8 mouse cellular contexts compared by ENCODE assay signal in genomic region chr12:71309581-71310067, GRCm38 (mm10). TPM values are rescaled to one million over a fixed set of nuclear protein-coding genes. Genes with fewer than 3 reads are reported as not detected.
A peak's percentile ranks its signal among the peaks of the same experiment; 100 is the strongest.
DNase-seq lines count a peak whose midpoint lies in the region; ATAC-seq and TF ChIP-seq lines count a peak whose summit lies in the region.

Gene Dact1 (plus strand): TSS chr12:71309884.

- H3K79me2 ChIP-seq in heart, adult 2 months (replicated peaks; ENCODE audit: control insufficient read depth, insufficient read depth, low read length) = no peaks in the 10 kb centered on the region

- DNase-seq in layer of hippocampus, adult 11-12 months (ENCODE audit: low spot score) = peak; percentile 46
- DNase-seq in layer of hippocampus, adult 9-10 months (ENCODE audit: low spot score) = no peak
- DNase-seq in embryonic facial prominence, embryonic 10.5 days (ENCODE audit: low spot score) = peak; percentile 94
- peak; percentile 81 to 83 for DNase-seq in heart, adult 2 months
- peak; percentile 71 for DNase-seq in kidney, adult 2 months
- DNase-seq in stomach, postnatal 0 days (ENCODE audit: low spot score) = peak; percentile 76

- H3K9ac ChIP-seq in heart, adult 2 months (ENCODE audit: low read depth, low read length) = peak within 1 kb of the TSS; percentile 82
- H3K9ac ChIP-seq in limb, embryonic 15.5 days = peak within 1 kb of the TSS; percentile 82
- H3K9ac ChIP-seq in midbrain, embryonic 16.5 days (ENCODE audit: low read depth, low read length) = peak within 1 kb of the TSS; percentile 94
- H3K9ac ChIP-seq in stomach, postnatal 0 days (ENCODE audit: low read length) = peak within 1 kb of the TSS; percentile 82

- peak; percentile 66; the same call in 1 of the 2 replicates for ATAC-seq in limb, embryonic 15.5 days (ENCODE audit: insufficient number of reproducible peaks, low FRiP score, low TSS enrichment, low read depth)
- ATAC-seq in midbrain, embryonic 16.5 days = peak; percentile 90
- ATAC-seq in stomach, postnatal 0 days (ENCODE audit: low FRiP score, low TSS enrichment) = peak; percentile 88

- no peaks in the 10 kb centered on the region; the same call in 1 of the 2 replicates for H3K27me3 ChIP-seq in embryonic facial prominence, embryonic 10.5 days (replicated peaks; ENCODE audit: low read depth, poor library complexity, severe bottlenecking)
- H3K27me3 ChIP-seq in heart, adult 2 months (ENCODE audit: control insufficient read depth, insufficient read depth, low read length) = 0 out of 2 replicates have a peak, but pooled peaks cover 6% of the 10 kb centered on the region
- no peaks in the 10 kb centered on the region for H3K27me3 ChIP-seq in kidney, adult 2 months (replicated peaks; ENCODE audit: control insufficient read depth, insufficient read depth, low read length)
- H3K27me3 ChIP-seq in limb, embryonic 15.5 days = no peaks in the 10 kb centered on the region
- H3K27me3 ChIP-seq in midbrain, embryonic 16.5 days (ENCODE audit: control insufficient read depth, insufficient read depth, low read depth, low read length) = no peaks in the 10 kb centered on the region
- H3K27me3 ChIP-seq in stomach, postnatal 0 days (ENCODE audit: control insufficient read depth, insufficient read depth, low read length) = no peaks in the 10 kb centered on the region

- no peak for TF ChIP-seq POLR2A in heart, adult 2 months (IDR thresholded peaks at IDR 0.05; ENCODE audit: insufficient read depth, low read depth, low read length)
- TF ChIP-seq POLR2A in kidney, adult 2 months (IDR thresholded peaks at IDR 0.05; ENCODE audit: low read depth, low read length) = no peak

- no peaks in the 10 kb centered on the region for H3K9me3 ChIP-seq in embryonic facial prominence, embryonic 10.5 days
- no peaks in the 10 kb centered on the region for H3K9me3 ChIP-seq in limb, embryonic 15.5 days
- H3K9me3 ChIP-seq in midbrain, embryonic 16.5 days (replicated peaks; ENCODE audit: control insufficient read depth, low read length, poor library complexity, severe bottlenecking) = no peaks in the 10 kb centered on the region
- no peaks in the 10 kb centered on the region for H3K9me3 ChIP-seq in stomach, postnatal 0 days (ENCODE audit: control insufficient read depth, low read length)

- intact Hi-C loops in heart, adult 2 months (cut with DNase I) = loop anchor here (2.0 to 5.0 kb wide), 3 partner anchors 112 to 397 kb away; no protein-coding TSS in a partner anchor

- peaks cover 20% of the 10 kb centered on the region for H3K36me3 ChIP-seq in embryonic facial prominence, embryonic 10.5 days (replicated peaks)
- no peaks in the 10 kb centered on the region for H3K36me3 ChIP-seq in heart, adult 2 months (ENCODE audit: control insufficient read depth, insufficient read depth, low read length)
- H3K36me3 ChIP-seq in kidney, adult 2 months (ENCODE audit: control insufficient read depth, insufficient read depth, low read length) = no peaks in the 10 kb centered on the region
- peaks cover 6% of the 10 kb centered on the region; the same call in 1 of the 2 replicates for H3K36me3 ChIP-seq in limb, embryonic 15.5 days
- peaks cover 1% of the 10 kb centered on the region; the same call in 1 of the 2 replicates for H3K36me3 ChIP-seq in midbrain, embryonic 16.5 days (ENCODE audit: control insufficient read depth, insufficient read depth, low read length)
- H3K36me3 ChIP-seq in stomach, postnatal 0 days (ENCODE audit: control insufficient read depth, insufficient read depth, low read length) = no peaks in the 10 kb centered on the region

- no peak for TF ChIP-seq EP300 in heart, adult 2 months (IDR thresholded peaks at IDR 0.05; ENCODE audit: insufficient read depth, low read depth, low read length)
- no peak for TF ChIP-seq EP300 in stomach, postnatal 0 days (optimal IDR thresholded peaks at IDR 0.05)

- peak within 1 kb of the TSS; percentile 94 for H3K4me3 ChIP-seq in embryonic facial prominence, embryonic 10.5 days
- peak within 1 kb of the TSS; percentile 66 for H3K4me3 ChIP-seq in heart, adult 2 months
- H3K4me3 ChIP-seq in kidney, adult 2 months (ENCODE audit: insufficient read depth, low read depth, low read length) = peak within 1 kb of the TSS; percentile 71
- H3K4me3 ChIP-seq in limb, embryonic 15.5 days = peak within 1 kb of the TSS; percentile 86
- H3K4me3 ChIP-seq in midbrain, embryonic 16.5 days (ENCODE audit: low read depth, low read length) = peak within 1 kb of the TSS; percentile 85
- H3K4me3 ChIP-seq in stomach, postnatal 0 days (ENCODE audit: low read depth, low read length) = peak within 1 kb of the TSS; percentile 76

- H3K27ac ChIP-seq in embryonic facial prominence, embryonic 10.5 days (replicated peaks) = peak within 1 kb of the TSS; percentile 97
- H3K27ac ChIP-seq in heart, adult 2 months = peak within 1 kb of the TSS; percentile 69
- peak within 1 kb of the TSS; percentile 0; the same call in 1 of the 2 replicates for H3K27ac ChIP-seq in kidney, adult 2 months (ENCODE audit: insufficient read depth, low read depth, low read length)
- peak within 1 kb of the TSS; percentile 91 for H3K27ac ChIP-seq in limb, embryonic 15.5 days
- peak within 1 kb of the TSS; percentile 88 for H3K27ac ChIP-seq in midbrain, embryonic 16.5 days (ENCODE audit: low read length)
- peak within 1 kb of the TSS; percentile 89 for H3K27ac ChIP-seq in stomach, postnatal 0 days (replicated peaks)

- TF ChIP-seq CTCF in heart, adult 2 months (IDR thresholded peaks at IDR 0.05) = no peak
- TF ChIP-seq CTCF in kidney, adult 2 months (conservative IDR thresholded peaks at IDR 0.05; ENCODE audit: insufficient read depth, insufficient read length, low read depth, low read length) = no peak
- no peak for TF ChIP-seq CTCF in stomach, postnatal 0 days (IDR thresholded peaks at IDR 0.05; ENCODE audit: low read depth)

- H3K4me2 ChIP-seq in limb, embryonic 15.5 days = peak within 1 kb of the TSS; percentile 88
- peak within 1 kb of the TSS; percentile 71 for H3K4me2 ChIP-seq in midbrain, embryonic 16.5 days (ENCODE audit: low read length)
- peak within 1 kb of the TSS; percentile 91 for H3K4me2 ChIP-seq in stomach, postnatal 0 days (replicated peaks; ENCODE audit: low read depth)

- H3K4me1 ChIP-seq in embryonic facial prominence, embryonic 10.5 days = peaks cover 47% of the 10 kb centered on the region
- H3K4me1 ChIP-seq in heart, adult 2 months (ENCODE audit: control insufficient read depth, insufficient read depth, low read length) = no peaks in the 10 kb centered on the region
- H3K4me1 ChIP-seq in kidney, adult 2 months (ENCODE audit: control insufficient read depth, insufficient read depth, low read length) = peaks cover 6% of the 10 kb centered on the region; the same call in 1 of the 2 replicates
- H3K4me1 ChIP-seq in limb, embryonic 15.5 days = peaks cover 16% of the 10 kb centered on the region; the same call in 1 of the 2 replicates
- 0 out of 2 replicates have a peak, but pooled peaks cover 3% of the 10 kb centered on the region for H3K4me1 ChIP-seq in midbrain, embryonic 16.5 days (ENCODE audit: control insufficient read depth, insufficient read depth, low read length)
- H3K4me1 ChIP-seq in stomach, postnatal 0 days (replicated peaks; ENCODE audit: control insufficient read depth, insufficient read depth) = no peaks in the 10 kb centered on the region

- under 1% methylated on average over 76 of the region's 76 CpGs for WGBS in embryonic facial prominence, embryonic 10.5 days
- 0% methylated on average over 43 of the region's 76 CpGs for WGBS in heart, adult 2 months
- 1% methylated on average over 73 of the region's 76 CpGs for WGBS in kidney, adult 2 months
- WGBS in limb, embryonic 15.5 days = under 1% methylated on average over 41 of the region's 76 CpGs
- 2% methylated on average over 46 of the region's 76 CpGs for WGBS in midbrain, embryonic 16.5 days
- under 1% methylated on average over 56 of the region's 76 CpGs for WGBS in stomach, postnatal 0 days

RNA-seq across cellular contexts. Expression of gene Dact1, which starts in this region (rescaled TPM):
- polyA plus RNA-seq in embryonic facial prominence, embryonic 10.5 days (2016; fragmentation: Nextera tagmentation; extraction: Ambion mirVana) = 15.9 and 20.0 TPM in 2 replicates
- 1 to 10 TPM; 2.5 to 3.8 TPM for total RNA-seq in heart, adult 2 months (2021)
- polyA plus RNA-seq in heart, adult 2 months (2012; rRNA removed) = 3.8 and 5.3 TPM in 2 replicates
- polyA plus RNA-seq in kidney, adult 2 months (2012; rRNA removed) = 3.9 and 4.0 TPM in 2 replicates
- polyA plus RNA-seq in limb, embryonic 15.5 days (2015; fragmentation: Nextera tagmentation; extraction: Ambion mirVana) = 11.0 and 12.2 TPM in 2 replicates
- polyA plus RNA-seq in midbrain, embryonic 16.5 days (2015; fragmentation: Nextera tagmentation; extraction: Ambion mirVana) = 25.1 and 25.3 TPM in 2 replicates
- polyA plus RNA-seq in stomach, postnatal 0 days (2015; fragmentation: Nextera tagmentation; extraction: Ambion mirVana) = 5.1 and 5.9 TPM in 2 replicates

Comparison
In these comparisons a context has a peak if more than half of its experiments do, and no peak if none do; other contexts are left out.
1. H3K27ac ChIP-seq: peak in every context shown above with its lines; median percentile 97 in embryonic facial prominence, embryonic 10.5 days; 91 in limb, embryonic 15.5 days; 89 in stomach, postnatal 0 days; 88 in midbrain, embryonic 16.5 days; 69 in heart, adult 2 months; 0 in kidney, adult 2 months.